Mouse (Mus musculus) embryo, embryonic 10.5 days (tissue): Measurements from ENCODE around the gene Cdc27.
A peak's percentile ranks its signal among the peaks of the same experiment; 100 is the strongest.
"Not testable (repeated sequence)": the region's sequence is repeated elsewhere in the genome, so short reads cannot be mapped to it uniquely, and the experiment has no call there.

Experiments
- DNase-seq: peaks from one replicate; pipeline ENCODE4 v3.0.0-alpha.2; 2015; ENCODE audit warnings: low spot score

The Cdc27 gene

DNA sequence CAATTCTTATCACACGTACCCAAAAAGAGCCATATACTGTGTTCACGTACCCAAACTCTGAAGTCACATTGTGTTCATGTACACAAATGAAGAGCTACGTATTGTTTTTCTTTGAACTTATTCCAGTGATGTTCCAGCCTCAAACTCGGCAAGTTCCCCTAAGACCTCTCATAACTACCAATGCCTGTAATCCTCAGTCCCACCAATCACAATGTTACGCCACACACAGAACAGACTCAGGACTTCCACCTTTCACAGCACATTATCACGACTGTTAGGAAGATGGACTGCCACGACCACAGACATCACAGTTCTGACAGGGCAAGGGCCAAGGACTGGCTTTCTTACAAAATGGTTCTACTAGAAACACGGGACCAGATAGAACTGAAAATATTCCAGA lies 20.1 kb upstream of the Cdc27 start:
- DNase-seq = not testable (repeated sequence)

DNA sequence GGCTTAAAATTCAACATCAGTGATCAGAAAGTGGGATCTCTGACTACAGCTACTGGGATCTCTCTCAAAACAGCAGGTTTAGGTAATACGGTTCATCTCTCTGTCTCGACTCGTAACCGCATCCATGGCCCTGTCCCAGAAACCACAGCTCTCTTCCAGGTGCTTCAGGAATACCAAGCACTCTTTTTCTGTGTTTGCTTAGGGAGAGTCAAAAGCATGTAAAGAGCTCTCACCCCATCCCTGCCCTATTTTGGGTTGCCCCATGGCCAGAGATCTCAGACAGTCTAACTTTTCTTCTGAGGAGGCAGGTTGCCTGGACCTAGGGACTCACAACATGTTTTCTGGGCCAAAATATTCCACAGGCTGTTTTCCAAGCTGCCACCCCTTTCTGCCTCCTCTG lies 17.9 kb upstream of the Cdc27 start:
- DNase-seq = no peak

DNA sequence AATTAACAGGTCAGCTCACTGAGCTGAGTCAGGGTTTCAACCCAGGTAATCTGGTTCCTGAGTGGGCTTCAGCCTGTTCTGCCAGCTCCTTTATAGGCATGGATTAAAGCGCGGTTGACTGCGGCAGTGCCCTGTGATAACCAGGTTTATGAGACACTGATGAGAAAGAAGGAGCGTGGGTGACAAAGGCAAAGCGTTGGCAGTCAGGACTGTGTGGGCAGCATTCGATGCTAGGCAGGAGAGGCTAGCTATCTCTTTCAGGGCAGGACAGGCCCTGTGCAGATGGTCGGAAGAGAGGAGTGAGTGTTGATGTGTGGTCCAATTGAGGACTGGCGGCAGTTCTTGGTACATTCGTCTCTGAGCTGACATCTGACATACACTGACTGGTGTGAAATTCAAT lies 17.3 kb upstream of the Cdc27 start:
- no peak for DNase-seq

DNA sequence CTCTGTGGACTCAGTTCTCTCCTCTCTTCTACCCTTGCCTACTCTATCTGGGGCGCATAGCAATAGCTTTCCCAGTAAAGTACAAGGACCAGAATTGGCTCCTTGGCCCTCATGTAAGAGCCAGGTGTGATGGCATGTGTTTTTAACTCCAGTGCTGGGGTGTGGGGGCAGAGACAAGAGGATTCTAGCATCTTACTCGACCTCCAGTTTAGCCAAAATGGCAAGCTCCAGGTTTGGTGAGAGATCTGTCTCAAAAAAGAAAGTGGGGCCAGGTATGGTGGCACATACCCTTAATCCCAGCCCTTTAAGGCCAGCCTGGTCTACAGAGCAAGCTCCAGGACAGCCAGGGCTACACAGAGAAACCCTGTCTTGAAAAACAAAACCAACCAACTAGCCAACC lies 16.4 kb upstream of the Cdc27 start:
- DNase-seq = no peak

DNA sequence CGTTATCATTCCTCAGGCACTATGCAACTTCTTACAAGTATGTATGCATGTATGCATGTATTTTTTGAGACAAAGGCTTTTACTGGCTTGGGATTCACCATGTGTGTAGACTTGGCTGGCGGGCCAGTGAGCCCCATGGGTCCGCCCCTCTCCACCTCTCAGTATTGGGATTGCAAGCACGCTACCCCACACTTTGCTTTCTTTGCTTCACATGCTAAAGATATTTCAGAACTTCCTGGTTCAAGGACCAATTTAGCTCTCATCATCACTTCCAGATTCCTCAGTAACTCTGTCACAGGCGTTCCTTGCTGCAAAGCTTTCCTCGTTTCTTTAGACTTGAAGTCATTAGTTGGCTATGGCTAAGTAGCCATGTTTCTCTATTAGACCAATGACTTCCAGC lies 15.7 kb upstream of the Cdc27 start:
- no peak for DNase-seq

DNA sequence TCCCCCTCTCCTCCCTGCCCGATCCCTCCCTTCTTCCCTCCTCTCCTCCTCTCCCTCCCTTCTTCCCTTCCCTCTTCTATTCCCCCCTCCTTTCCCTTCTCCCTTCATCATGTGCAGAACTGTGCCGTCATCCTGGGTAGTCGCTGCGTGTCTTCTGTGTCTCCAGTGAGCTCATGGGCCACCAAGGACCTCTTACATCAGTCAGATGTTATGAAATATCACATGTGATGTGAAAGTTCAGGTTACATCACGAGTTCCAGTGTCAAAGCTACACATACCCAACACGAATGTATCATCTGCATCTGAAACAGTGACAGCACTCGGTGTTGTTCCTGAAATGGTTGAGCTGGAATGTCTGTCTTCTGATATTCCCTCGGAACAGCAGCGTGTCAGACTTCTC lies 14.8 kb upstream of the Cdc27 start:
- DNase-seq = no peak

DNA sequence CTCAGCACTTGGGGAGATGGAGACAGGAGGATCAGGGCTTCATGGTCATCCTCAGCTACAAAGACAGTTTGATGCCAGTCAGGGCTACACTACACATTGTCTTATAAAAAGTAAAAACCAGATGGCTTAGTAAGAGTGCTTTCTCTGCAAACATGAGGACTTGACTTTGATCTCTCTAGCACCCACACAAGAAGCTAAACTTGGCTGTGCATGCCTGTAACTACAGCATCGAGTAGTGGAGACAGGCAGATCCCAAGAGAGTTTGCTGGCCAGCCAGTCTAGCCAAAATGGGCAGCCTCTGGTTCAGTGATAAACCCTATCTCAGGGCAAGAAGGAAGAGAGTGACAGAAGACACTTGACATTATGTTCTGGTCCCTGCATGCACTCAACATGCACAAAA lies 13.1 kb upstream of the Cdc27 start:
- no peak for DNase-seq

DNA sequence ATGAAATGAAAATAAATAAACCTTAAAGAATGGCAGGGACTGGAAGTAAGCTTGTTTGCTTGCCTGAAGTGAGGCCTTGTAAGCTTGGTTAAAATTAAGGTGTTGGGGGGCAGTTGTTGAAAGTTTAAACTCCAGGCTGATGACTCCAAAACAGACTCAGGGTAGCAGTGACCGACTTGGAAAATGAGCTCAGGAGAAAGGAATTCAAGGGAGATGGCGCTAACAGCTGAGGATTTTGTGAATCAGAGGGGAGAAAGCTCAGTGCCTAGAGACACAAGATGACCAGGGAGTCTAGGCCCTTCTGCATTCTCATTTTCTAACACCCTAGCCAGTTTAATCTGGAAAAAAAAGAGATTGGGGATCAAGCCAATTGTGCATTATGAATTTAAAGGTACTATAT lies 10.6 kb upstream of the Cdc27 start:
- no peak for DNase-seq

DNA sequence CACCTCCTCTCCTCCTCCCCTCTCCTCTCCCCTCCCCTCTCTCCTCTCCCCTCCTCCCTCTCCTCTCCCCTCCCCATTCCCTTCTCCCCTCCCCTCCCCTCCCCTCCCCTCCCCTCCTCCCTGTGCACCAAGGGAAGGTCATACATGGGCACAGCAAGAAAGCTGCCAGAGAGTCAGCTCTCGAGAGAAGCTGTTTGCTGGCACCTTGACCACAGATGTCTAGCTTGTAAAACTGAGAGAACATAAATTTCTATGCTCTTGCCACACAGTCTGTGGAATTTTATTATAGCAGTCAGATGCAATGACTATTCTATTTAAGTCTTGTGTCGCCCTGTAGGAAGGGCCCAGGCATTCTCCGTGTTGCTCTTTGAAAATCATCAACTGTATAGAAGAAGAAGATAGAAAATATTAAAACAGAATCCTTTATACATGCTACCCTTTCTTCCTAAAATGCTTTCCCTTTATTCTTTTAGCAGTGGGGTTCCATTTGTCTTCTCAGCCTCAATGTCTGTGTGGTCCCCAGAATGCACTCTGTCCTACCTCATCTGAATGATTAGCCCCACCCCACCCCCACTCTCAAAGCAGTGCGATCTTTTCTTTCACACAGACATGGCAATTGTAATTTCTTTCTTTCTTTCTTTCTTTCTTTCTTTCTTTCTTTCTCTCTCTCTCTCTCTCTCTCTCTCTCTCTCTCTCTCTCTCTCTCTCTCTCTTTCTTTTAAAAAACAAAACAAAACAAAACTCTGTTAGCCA lies 8.4 kb upstream of the Cdc27 start:
- no peak for DNase-seq

DNA sequence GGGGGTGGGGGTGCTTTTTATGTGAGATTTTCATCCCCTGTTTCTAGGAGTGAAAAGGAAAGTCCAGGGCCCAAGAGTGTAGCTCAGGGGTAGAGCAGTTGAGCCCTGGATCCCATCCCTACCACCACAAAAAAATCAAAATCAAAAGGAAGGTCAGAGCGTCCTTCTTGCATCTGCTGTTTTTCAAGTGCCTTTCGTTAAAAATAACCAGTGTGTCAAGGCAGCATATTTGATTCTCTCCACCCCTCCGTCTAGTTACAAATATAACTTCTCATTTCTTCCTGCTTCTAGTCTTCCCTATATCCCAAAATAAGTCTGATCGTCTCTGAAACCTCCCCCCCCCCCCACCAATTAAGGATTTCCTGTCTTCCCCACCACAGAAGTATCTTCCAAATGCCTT lies 7.6 kb upstream of the Cdc27 start:
- DNase-seq = no peak

DNA sequence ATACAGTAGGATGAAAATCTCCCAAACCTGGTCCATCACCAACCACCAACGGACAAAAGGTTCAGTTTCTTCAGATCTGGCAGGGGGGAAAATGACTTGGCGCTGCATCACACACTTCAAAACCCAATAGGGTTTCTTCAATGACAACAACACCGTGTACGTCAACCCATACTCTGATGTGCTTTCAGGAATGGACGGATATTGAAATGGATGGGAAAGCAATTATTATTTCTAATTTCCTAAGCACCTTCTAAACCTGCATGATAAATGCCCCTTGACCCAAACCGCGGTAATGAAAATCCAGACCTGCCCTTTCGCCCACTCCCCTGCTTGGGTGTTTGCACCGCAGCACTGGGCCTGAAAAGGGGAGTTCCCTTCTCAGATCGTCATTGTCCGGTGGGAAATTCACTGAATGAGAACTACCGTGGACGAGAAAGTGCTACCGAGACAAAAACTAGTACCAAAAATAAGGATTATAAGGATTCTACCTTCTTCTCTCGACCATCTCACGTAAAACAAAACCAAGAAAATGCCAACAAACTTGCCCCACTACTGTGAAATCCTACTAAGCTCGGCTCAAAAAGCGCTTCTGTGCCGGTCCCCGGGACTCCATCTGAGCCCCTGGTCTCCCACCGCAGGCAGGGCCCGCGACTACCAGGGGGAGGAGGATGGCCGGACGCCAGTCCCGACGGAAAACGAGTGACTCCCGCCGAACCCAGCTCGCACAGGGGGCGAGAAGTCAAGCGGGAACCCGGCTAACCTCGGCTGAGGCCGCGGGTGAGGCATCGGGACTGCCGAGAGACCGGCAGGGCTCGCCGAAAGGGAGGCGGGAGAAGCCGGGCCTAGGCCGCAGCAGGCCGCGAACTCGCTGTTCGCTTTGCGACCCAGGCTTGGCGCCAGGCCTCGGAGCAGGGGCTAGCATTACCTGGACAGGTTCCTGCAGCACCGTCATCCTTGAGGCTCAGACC lies 698 bp downstream of the Cdc27 start:
- peak; percentile 54 for DNase-seq

DNA sequence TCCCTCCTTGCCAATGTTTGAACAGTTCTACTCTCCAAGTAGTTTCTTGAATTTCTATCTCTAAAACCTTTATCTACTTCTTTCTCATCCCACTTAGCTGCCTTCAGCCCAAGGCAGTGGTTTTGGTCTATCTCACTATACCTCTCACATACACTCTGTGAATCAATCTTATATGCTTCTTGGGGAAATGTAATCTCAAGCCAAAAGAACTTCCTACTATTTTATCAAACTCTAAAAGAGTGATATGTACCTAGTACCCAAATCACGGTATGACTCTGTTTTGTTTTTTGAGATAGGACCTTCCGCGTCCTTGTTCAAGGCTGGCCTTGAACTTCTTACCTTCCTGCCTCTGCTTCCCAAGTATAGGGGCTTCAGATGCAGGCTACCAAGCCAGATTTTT lies 2.9 kb downstream of the Cdc27 start:
- DNase-seq = no peak

DNA sequence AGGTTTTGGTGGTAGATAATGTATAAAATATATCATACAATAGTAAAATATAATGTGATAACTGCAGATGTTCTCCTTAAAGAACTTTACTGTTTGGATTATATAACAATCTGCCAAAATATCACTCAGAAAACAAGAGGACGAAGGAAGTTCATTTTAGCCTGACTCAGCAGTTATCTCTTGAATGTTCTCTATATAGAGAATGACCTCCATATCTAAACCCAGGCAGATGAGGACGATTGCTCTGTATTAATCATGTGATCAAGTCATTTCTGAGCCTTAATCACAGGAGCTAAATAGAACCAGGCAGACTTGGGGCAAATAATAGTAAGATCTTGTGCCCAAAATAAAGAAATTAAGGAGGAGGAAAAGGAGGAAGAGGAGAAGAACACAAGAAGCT lies 5.9 kb downstream of the Cdc27 start:
- no peak for DNase-seq

DNA sequence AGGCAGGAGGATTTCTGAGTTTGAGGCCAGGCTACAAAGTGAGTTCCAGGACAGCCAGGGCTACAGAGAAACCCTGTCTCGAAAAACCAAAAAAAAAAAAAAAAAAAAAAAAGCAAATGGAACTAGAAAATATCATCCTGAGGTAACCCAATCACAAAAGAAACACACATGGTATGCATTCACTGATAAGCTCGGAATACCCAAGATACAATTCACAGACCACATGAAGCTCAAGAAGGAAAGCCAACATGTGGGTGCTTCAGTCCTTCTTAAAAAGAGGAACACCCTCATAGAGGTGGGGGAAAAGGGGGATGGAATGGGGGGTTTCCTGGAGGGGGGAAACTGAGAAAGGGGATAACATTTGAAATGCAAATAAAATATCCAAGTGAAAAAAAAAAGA lies 7.1 kb downstream of the Cdc27 start:
- not testable (repeated sequence) for DNase-seq

DNA sequence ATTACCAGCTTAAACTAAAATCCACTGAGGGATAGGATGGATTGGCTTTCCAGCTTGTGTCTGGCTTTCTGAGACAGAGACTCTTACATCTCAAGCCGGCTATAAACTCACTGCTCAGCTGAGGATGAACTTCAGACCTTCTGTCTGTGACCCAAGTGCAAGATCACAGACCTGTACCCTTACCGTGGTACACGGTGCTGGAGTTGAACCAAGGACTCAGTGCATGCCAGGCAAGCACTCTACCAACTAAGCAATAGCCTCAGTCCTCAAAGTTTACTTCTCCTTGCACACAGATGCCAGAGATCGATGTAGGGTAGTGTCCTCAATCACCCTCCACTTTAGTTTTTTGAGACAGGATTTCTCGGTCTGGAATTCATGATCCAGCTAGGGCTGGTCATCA lies 10.6 kb downstream of the Cdc27 start:
- DNase-seq = no peak

DNA sequence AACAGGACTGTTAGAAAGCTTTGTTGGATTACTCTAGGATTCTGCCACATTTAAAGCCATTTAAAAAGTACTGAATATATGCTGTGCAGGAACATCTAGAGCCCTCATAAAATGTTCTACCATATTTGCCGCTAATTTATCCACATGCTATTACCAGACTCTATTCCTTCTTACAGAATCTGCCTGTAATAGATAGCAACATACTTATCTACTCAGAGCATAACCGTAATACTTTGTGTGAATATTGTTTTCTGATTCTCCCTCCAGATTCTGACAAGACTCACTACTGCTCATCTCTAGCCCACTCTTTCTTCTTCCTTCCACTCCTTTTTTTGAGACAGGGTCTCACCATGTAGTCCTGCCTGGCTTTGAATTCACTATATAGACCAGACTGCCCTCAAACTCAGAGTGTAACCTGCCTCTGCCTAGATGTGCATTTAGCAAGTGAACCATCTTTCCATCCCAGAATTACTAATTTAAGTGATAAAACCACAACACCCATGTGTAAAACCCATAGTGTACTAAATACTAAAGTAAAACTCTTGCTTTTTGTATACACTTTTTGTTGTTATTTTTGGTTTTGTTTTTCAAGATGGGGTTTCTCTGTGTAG lies 12.4 kb downstream of the Cdc27 start:
- no peak for DNase-seq

DNA sequence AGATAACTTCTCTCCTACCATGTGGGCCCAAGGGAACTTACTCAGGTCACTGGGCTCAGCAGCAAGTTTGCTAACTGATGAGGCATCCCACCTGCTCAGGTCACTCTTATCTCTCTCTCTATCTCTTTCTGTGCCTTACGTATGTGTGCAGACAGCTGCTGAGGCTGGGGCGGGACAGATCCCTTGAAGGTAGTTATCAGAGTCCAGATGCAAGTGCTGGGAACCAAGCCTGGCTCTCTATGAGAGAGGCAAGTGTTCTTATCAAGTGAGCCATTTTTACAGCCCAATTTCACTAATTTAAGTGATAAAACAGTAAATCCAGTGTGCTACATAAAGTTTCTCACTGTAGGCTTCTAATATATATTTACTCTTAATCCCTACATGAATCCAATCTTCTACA lies 13.6 kb downstream of the Cdc27 start:
- DNase-seq = no peak

DNA sequence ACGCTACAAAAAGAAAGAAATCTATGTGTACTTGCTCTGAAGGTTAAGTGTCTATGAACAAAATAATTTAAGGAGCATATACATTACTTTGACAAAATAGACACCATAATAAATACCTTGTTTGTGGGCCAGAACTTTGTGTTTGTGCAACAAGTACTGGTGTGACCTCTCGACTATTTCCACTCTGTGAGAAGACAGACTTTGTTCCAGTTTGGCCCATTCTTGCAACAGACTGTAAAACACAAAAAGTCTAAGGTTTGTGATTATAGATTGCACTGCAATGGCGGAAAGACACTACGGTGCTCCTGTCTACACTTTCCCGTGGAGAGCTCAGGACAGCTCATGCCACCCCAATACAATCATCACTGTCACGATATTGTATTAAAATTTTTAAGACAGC lies 24.5 kb downstream of the Cdc27 start:
- no peak for DNase-seq

DNA sequence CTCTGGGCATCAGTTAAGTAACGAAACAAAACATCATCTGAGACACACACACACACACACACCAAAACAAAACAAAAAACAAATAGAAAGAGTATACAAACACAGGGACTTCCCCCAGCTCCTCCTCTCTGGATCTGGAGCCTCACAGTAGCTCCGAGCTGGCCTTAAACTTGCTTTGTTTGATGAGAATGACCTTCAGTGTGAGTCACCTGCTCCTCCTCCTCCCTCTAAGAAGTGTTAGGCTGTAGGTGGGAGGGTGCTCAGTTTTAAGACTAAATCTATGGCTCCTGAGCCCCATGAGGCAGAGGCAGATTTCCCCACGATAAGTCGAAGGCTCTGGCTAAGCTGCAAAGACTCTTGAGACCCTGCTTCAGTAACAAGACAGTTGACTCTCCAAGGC lies 38.0 kb downstream of the Cdc27 start:
- DNase-seq = no peak

DNA sequence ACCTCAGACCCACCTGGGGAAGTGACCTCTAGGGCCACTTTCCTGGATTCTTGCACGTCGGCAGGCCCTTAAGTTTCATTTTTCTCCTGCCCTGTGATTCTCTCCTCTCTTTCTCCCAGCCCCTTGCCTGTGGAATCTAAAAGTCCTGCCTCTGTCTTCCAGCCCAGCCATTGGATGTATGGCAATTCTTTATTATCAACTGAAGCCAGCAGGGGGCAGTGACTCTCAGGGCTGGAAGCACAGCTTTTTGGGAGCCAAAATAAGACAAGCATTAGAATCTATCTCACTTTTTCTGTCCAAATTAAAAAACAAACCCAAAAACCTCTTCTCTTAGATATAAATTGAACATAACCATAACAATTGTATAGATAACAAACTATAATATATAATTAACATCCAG lies 39.8 kb downstream of the Cdc27 start:
- DNase-seq = peak; percentile 68

DNA sequence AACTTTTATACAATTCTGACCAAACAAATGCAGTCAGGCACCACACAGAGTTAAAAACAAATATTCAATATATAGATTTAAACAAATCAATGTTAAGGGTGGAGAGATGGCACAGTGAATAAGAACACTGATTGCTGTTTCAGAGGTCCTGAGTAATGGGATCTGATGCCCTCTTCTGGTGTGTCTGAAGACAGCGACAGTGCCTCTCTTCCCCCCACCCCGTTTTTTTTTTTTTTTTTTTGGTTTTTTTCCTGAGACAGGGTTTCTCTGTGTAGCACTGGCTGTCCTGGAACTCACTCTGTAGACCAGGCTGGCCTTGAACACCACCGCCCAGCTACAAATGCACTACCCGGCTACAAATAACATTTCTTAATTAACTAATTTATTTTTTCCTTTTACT lies 42.0 kb downstream of the Cdc27 start:
- DNase-seq = no peak

DNA sequence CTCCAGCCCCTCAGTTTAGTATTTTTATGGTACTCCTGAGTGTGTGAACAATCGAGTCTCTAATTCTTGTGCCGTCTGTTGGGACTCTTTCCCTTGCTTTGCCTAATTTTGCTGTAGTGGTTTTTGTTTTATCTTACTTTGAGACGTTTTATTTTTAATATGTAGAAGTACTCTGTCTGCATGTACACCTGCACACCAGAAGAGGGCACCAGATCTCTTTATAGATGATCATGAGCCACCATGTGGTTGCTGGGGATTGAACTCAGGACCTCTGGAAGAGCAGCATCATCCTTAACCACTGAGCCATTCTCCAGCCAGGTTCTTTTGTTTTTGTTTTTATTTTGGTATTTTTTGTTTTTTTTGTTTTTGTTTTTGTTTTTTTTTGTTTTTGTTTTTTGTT lies 62.1 kb downstream of the Cdc27 start:
- DNase-seq = no peak

DNA sequence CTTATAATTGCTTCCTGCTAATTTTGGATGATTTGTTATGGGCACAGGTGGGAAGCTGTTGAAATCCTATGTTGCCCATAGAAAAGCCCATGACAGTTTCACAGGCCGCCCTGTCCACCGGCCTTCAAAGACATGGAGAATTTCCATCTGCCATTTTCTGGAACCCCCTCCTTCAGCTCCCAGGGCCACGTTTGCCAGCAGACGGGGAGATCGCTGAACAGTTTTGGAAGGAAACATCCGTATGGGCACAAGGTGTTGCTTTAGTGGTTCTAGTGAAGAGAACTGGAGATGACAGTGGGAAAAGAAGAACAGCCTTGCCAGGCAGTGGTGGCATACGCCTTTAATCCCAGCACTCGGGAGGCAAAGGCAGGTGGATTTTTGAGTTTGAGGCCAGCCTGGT lies 68.4 kb downstream of the Cdc27 start:
- DNase-seq = no peak
